Mouse (Mus musculus) retina, postnatal 1 day (tissue): ENCODE measurements at regions not wholly inside any gene's neighbourhood (a gene's known extent, or its start where the extent isn't known, plus 50 kb on each side); places are given as distances from the start of the nearest gene placed in this dataset.

ENCODE experiments used
- DNase-seq: peaks from one replicate; pipeline ENCODE4 v3.0.0-alpha.2; 2012

- no peak for DNase-seq
Observed at GRCm38 (mm10) chr8:53338006-53338405, 173.5 kb upstream of the Aga start.

- no peak for DNase-seq
Observed at GRCm38 (mm10) chr8:53368640-53369039, 142.9 kb upstream of the Aga start.

GRCm38 (mm10) chr8:53373401-53373800 lies 138.1 kb upstream of the Aga start:
- DNase-seq: no peak

- DNase-seq: no peak
Observed at GRCm38 (mm10) chr8:53412101-53412500, 99.4 kb upstream of the Aga start.

- DNase-seq: no peak
Observed at GRCm38 (mm10) chr8:53434184-53434583, 77.3 kb upstream of the Aga start.

- DNase-seq: no peak
Observed at GRCm38 (mm10) chr8:53435721-53436120, 75.8 kb upstream of the Aga start.

GRCm38 (mm10) chr8:53446748-53447355 lies 64.7 kb upstream of the Aga start:
- DNase-seq: peak; percentile 18
